Mouse (Mus musculus): Measurements from ENCODE around the gene Suds3. TPM values are rescaled to one million over a fixed set of nuclear protein-coding genes. Genes with fewer than 3 reads are reported as not detected.

Suds3 gene
- polyA plus RNA-seq, 1 experiment from 2014 or later: 58.2 TPM

- ATAC-seq (replicated peaks; ENCODE audit: extremely low read depth, insufficient read depth, low FRiP score): no peak
- Histone ChIP-seq H3K4me2 (ENCODE audit: low read depth, low read length) (no peak overlapping the region), H3K4me1 (ENCODE audit: control insufficient read depth, insufficient read depth, low read length) (no peaks in the 10 kb centered on the region), H3K9me3 (replicated peaks; ENCODE audit: control insufficient read depth, low read length) (peaks cover 4% of the 10 kb centered on the region; the same call in 1 of the 2 replicates), H3K27me3 (ENCODE audit: control insufficient read depth, insufficient read depth, low read length) (no peaks in the 10 kb centered on the region), H3K27ac (ENCODE audit: low read length) (no peak overlapping the region; the same call in 1 of the 2 replicates), H3K36me3 (ENCODE audit: control insufficient read depth, insufficient read depth) (no peaks in the 10 kb centered on the region), H3K4me3 (ENCODE audit: low read length) (no peak overlapping the region), H3K9ac (ENCODE audit: low read length) (no peak overlapping the region)
Measured at GRCm38 (mm10) chr5:117152944-117153343, 37.0 kb upstream of the Suds3 start.

GRCm38 (mm10) chr5:117150068-117150467 is 34.2 kb upstream of the Suds3 start:
- no peaks in the 10 kb centered on the region for H3K4me1 ChIP-seq (ENCODE audit: control insufficient read depth, insufficient read depth, low read length)
- WGBS: 81% methylated on average over 5 of the region's 5 CpGs

GRCm38 (mm10) chr5:117149054-117149942 is 33.4 kb upstream of the Suds3 start:
- Histone ChIP-seq H3K27me3 (ENCODE audit: control insufficient read depth, insufficient read depth, low read length) (no peaks in the 10 kb centered on the region), H3K36me3 (ENCODE audit: control insufficient read depth, insufficient read depth) (no peaks in the 10 kb centered on the region), H3K4me2 (ENCODE audit: low read depth, low read length) (no peak overlapping the region), H3K4me1 (ENCODE audit: control insufficient read depth, insufficient read depth, low read length) (no peaks in the 10 kb centered on the region), H3K9me3 (replicated peaks; ENCODE audit: control insufficient read depth, low read length) (peaks cover 6% of the 10 kb centered on the region; the same call in 1 of the 2 replicates), H3K27ac (ENCODE audit: low read length) (no peak overlapping the region), H3K4me3 (ENCODE audit: low read length) (no peak overlapping the region), H3K9ac (ENCODE audit: low read length) (no peak overlapping the region)
- ATAC-seq (replicated peaks; ENCODE audit: extremely low read depth, insufficient read depth, low FRiP score): no peak
- 66% methylated on average over 16 of the region's 16 CpGs for WGBS

More at GRCm38 (mm10) chr5:117150068-117150467, 34.2 kb upstream of the Suds3 start:
- H3K4me2 ChIP-seq (ENCODE audit: low read depth, low read length): no peak overlapping the region
- no peak overlapping the region for H3K9ac ChIP-seq (ENCODE audit: low read length)
- H3K27ac ChIP-seq (ENCODE audit: low read length): no peak overlapping the region
- H3K9me3 ChIP-seq (replicated peaks; ENCODE audit: control insufficient read depth, low read length): peaks cover 6% of the 10 kb centered on the region; the same call in 1 of the 2 replicates
- H3K36me3 ChIP-seq (ENCODE audit: control insufficient read depth, insufficient read depth): no peaks in the 10 kb centered on the region
- ATAC-seq (replicated peaks; ENCODE audit: extremely low read depth, insufficient read depth, low FRiP score): no peak
- no peaks in the 10 kb centered on the region for H3K27me3 ChIP-seq (ENCODE audit: control insufficient read depth, insufficient read depth, low read length)
- H3K4me3 ChIP-seq (ENCODE audit: low read length): no peak overlapping the region

GRCm38 (mm10) chr5:117147187-117148095 is 31.5 kb upstream of the Suds3 start:
- H3K36me3 ChIP-seq (ENCODE audit: control insufficient read depth, insufficient read depth): no peaks in the 10 kb centered on the region
- no peaks in the 10 kb centered on the region for H3K4me1 ChIP-seq (ENCODE audit: control insufficient read depth, insufficient read depth, low read length)
- 84% methylated on average over 16 of the region's 16 CpGs for WGBS
- H3K4me2 ChIP-seq (ENCODE audit: low read depth, low read length): no peak overlapping the region
- H3K27me3 ChIP-seq (ENCODE audit: control insufficient read depth, insufficient read depth, low read length): no peaks in the 10 kb centered on the region
- ATAC-seq (replicated peaks; ENCODE audit: extremely low read depth, insufficient read depth, low FRiP score): peak; percentile 23; the same call in 1 of the 2 replicates
- H3K27ac ChIP-seq (ENCODE audit: low read length): no peak overlapping the region
- no peak overlapping the region for H3K9ac ChIP-seq (ENCODE audit: low read length)
- 0 out of 2 replicates have a peak, but pooled peaks cover 2% of the 10 kb centered on the region for H3K9me3 ChIP-seq (replicated peaks; ENCODE audit: control insufficient read depth, low read length)
- H3K4me3 ChIP-seq (ENCODE audit: low read length): no peak overlapping the region

DNA sequence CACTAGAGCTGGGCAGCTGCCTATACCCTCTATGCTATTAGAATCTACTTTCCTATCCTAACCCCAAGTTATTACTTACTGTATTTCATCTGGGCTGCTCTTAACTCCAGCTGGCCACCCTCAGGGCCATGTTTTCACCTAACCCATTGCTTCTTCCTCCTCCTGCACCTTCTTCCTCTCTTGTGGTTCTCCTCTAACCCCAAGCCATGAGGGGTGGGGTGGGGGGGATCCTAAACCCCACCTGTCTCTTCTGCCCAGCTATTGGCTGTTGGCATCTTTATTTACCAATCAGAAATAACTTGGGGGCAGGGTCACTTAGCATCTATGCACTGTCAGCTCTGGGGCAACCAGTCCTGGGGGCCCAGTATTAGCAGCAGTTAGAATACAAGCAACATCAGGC is 30.3 kb upstream of the Suds3 start:
- no peak for ATAC-seq (replicated peaks; ENCODE audit: extremely low read depth, insufficient read depth, low FRiP score)
- no peak overlapping the region for H3K4me2 ChIP-seq (ENCODE audit: low read depth, low read length)
- H3K9ac ChIP-seq (ENCODE audit: low read length): no peak overlapping the region
- H3K9me3 ChIP-seq (replicated peaks; ENCODE audit: control insufficient read depth, low read length): 0 out of 2 replicates have a peak, but pooled peaks cover 2% of the 10 kb centered on the region
- no peaks in the 10 kb centered on the region for H3K27me3 ChIP-seq (ENCODE audit: control insufficient read depth, insufficient read depth, low read length)
- H3K4me1 ChIP-seq (ENCODE audit: control insufficient read depth, insufficient read depth, low read length): no peaks in the 10 kb centered on the region
- H3K36me3 ChIP-seq (ENCODE audit: control insufficient read depth, insufficient read depth): no peaks in the 10 kb centered on the region
- no peak overlapping the region for H3K27ac ChIP-seq (ENCODE audit: low read length)
- H3K4me3 ChIP-seq (ENCODE audit: low read length): no peak overlapping the region

DNA sequence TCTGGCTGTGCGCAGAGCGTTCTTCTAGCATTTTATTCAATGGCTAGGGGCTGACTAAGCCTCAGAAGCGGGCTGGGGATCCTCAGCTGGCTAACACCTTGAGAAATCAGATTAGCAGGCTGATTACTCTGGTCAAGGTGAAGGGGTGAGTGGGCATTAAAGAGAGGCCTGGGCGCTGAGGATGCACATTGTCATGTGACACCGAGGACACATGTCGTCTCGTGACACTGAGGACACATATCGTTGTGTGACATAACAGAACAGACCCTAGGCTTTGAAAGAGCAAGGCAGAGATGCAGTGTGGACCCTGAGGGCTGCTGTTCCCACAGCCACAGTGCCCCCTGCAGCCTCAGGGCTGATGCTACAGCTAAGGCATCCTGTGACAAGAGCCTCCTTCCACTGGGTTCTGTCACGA is 27.8 kb upstream of the Suds3 start:
- WGBS: 47% methylated on average over 9 of the region's 9 CpGs
- H3K4me3 ChIP-seq (ENCODE audit: low read length): no peak overlapping the region
- H3K9ac ChIP-seq (ENCODE audit: low read length): no peak overlapping the region
- 0 out of 2 replicates have a peak, but pooled peaks cover 2% of the 10 kb centered on the region for H3K9me3 ChIP-seq (replicated peaks; ENCODE audit: control insufficient read depth, low read length)
- no peaks in the 10 kb centered on the region for H3K4me1 ChIP-seq (ENCODE audit: control insufficient read depth, insufficient read depth, low read length)
- no peaks in the 10 kb centered on the region for H3K36me3 ChIP-seq (ENCODE audit: control insufficient read depth, insufficient read depth)
- ATAC-seq (replicated peaks; ENCODE audit: extremely low read depth, insufficient read depth, low FRiP score): no peak
- H3K27me3 ChIP-seq (ENCODE audit: control insufficient read depth, insufficient read depth, low read length): no peaks in the 10 kb centered on the region
- H3K4me2 ChIP-seq (ENCODE audit: low read depth, low read length): no peak overlapping the region
- no peak overlapping the region for H3K27ac ChIP-seq (ENCODE audit: low read length)

DNA sequence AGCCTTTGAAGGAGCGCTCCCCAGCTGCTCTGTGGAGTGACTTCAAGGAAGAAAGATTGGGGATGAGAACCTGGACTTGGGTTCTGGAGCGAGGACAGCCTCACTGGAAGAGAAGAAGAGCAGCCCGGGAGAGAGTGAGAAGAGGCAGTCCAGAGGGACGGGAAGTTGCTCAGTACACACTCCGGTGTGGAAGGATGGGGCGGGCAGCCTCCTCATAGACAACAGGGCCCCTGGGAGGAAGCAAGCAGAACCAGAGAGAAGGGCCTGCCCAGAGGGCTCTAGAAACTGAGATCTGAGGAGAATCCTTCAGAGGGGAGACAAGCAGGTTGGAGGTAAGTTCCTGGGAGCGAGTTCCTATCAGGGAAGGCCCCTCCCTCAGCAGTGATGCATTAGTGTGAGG is 24.5 kb upstream of the Suds3 start:
- Histone ChIP-seq H3K27me3 (ENCODE audit: control insufficient read depth, insufficient read depth, low read length) (no peaks in the 10 kb centered on the region), H3K9me3 (replicated peaks; ENCODE audit: control insufficient read depth, low read length) (no peaks in the 10 kb centered on the region), H3K36me3 (ENCODE audit: control insufficient read depth, insufficient read depth) (no peaks in the 10 kb centered on the region), H3K27ac (ENCODE audit: low read length) (no peak overlapping the region), H3K4me1 (ENCODE audit: control insufficient read depth, insufficient read depth, low read length) (peaks cover 13% of the 10 kb centered on the region), H3K4me3 (ENCODE audit: low read length) (no peak overlapping the region), H3K9ac (ENCODE audit: low read length) (no peak overlapping the region), H3K4me2 (ENCODE audit: low read depth, low read length) (no peak overlapping the region)
- WGBS: 59% methylated on average over 7 of the region's 7 CpGs
- no peak for ATAC-seq (replicated peaks; ENCODE audit: extremely low read depth, insufficient read depth, low FRiP score)

GRCm38 (mm10) chr5:117139822-117140221 is 23.9 kb upstream of the Suds3 start:
- 65% methylated on average over 8 of the region's 8 CpGs for WGBS
- no peak overlapping the region for H3K4me3 ChIP-seq (ENCODE audit: low read length)
- ATAC-seq (replicated peaks; ENCODE audit: extremely low read depth, insufficient read depth, low FRiP score): no peak
- no peak overlapping the region for H3K4me2 ChIP-seq (ENCODE audit: low read depth, low read length)
- no peaks in the 10 kb centered on the region for H3K9me3 ChIP-seq (replicated peaks; ENCODE audit: control insufficient read depth, low read length)
- no peaks in the 10 kb centered on the region for H3K27me3 ChIP-seq (ENCODE audit: control insufficient read depth, insufficient read depth, low read length)
- H3K36me3 ChIP-seq (ENCODE audit: control insufficient read depth, insufficient read depth): no peaks in the 10 kb centered on the region
- H3K4me1 ChIP-seq (ENCODE audit: control insufficient read depth, insufficient read depth, low read length): peaks cover 18% of the 10 kb centered on the region
- H3K27ac ChIP-seq (ENCODE audit: low read length): no peak overlapping the region
- H3K9ac ChIP-seq (ENCODE audit: low read length): no peak overlapping the region
